In genomic region chr1:155051701-155052127, GRCm38 (mm10) we compare ENCODE assay signal across 8 mouse cellular contexts. TPM values are rescaled to one million over a fixed set of nuclear protein-coding genes. Genes with fewer than 3 reads are reported as not detected.
DNase-seq lines count a peak whose midpoint lies in the region; ATAC-seq lines count a peak whose summit lies in the region.

No protein-coding gene starts in this region.

- peaks cover 46% of the 10 kb centered on the region for H3K4me1 ChIP-seq in forebrain, embryonic 15.5 days
- peaks cover 24% of the 10 kb centered on the region for H3K4me1 ChIP-seq in hindbrain, embryonic 16.5 days (ENCODE audit: control insufficient read depth, insufficient read depth, low read depth, low read length)
- H3K4me1 ChIP-seq in midbrain, embryonic 13.5 days (replicated peaks), result peaks cover 45% of the 10 kb centered on the region

- H3K4me2 ChIP-seq in forebrain, embryonic 15.5 days (replicated peaks), result no peak overlapping the region
- H3K4me2 ChIP-seq in hindbrain, embryonic 16.5 days (ENCODE audit: low read length), result no peak overlapping the region
- H3K4me2 ChIP-seq in midbrain, embryonic 13.5 days (replicated peaks), result no peak overlapping the region

- H3K9me3 ChIP-seq in forebrain, embryonic 15.5 days, result no peaks in the 10 kb centered on the region
- H3K9me3 ChIP-seq in hindbrain, embryonic 16.5 days (ENCODE audit: control insufficient read depth, low read length), result no peaks in the 10 kb centered on the region
- no peaks in the 10 kb centered on the region for H3K9me3 ChIP-seq in midbrain, embryonic 13.5 days

- peak overlapping the region; percentile 68 for H3K27ac ChIP-seq in forebrain, embryonic 15.5 days (replicated peaks)
- H3K27ac ChIP-seq in hindbrain, embryonic 16.5 days (ENCODE audit: low read depth, low read length), result peak overlapping the region; percentile 27; the same call in 1 of the 2 replicates
- peak overlapping the region; percentile 70 for H3K27ac ChIP-seq in midbrain, embryonic 13.5 days

- H3K4me3 ChIP-seq in forebrain, embryonic 15.5 days, result no peak overlapping the region
- H3K4me3 ChIP-seq in hindbrain, embryonic 16.5 days (ENCODE audit: low read length), result no peak overlapping the region
- H3K4me3 ChIP-seq in midbrain, embryonic 13.5 days (replicated peaks), result no peak overlapping the region

- H3K36me3 ChIP-seq in forebrain, embryonic 15.5 days, result no peaks in the 10 kb centered on the region
- H3K36me3 ChIP-seq in hindbrain, embryonic 16.5 days (ENCODE audit: control insufficient read depth, insufficient read depth, low read length), result no peaks in the 10 kb centered on the region
- H3K36me3 ChIP-seq in midbrain, embryonic 13.5 days, result no peaks in the 10 kb centered on the region

- DNase-seq in 3134 (ENCODE audit: extremely low read depth, insufficient read length, low spot score), result peak; percentile 57
- peak; percentile 85 for DNase-seq in brain, adult 2 months (ENCODE audit: low read depth, low spot score)
- DNase-seq in embryo, embryonic 10.5 days (ENCODE audit: low spot score), result no peak

- ATAC-seq in forebrain, embryonic 15.5 days (replicated peaks), result no peak
- peak; percentile 53; the same call in 1 of the 2 replicates for ATAC-seq in hindbrain, embryonic 16.5 days
- ATAC-seq in midbrain, embryonic 13.5 days, result no peak
- ATAC-seq in megakaryocyte, adult 5-6 weeks (ENCODE audit: poor library complexity, severe bottlenecking), result no peak
- no peak for ATAC-seq in inflammation-experienced regulatory T-cells, adult 6 months

- WGBS in forebrain, embryonic 15.5 days, result 36% methylated on average over 10 of the region's 10 CpGs
- 13% methylated on average over 10 of the region's 10 CpGs for WGBS in hindbrain, embryonic 16.5 days
- 27% methylated on average over 10 of the region's 10 CpGs for WGBS in midbrain, embryonic 13.5 days

- no peaks in the 10 kb centered on the region for H3K27me3 ChIP-seq in forebrain, embryonic 15.5 days
- no peaks in the 10 kb centered on the region for H3K27me3 ChIP-seq in hindbrain, embryonic 16.5 days (replicated peaks; ENCODE audit: control insufficient read depth, insufficient read depth, low read length)
- peaks cover 3% of the 10 kb centered on the region for H3K27me3 ChIP-seq in midbrain, embryonic 13.5 days

- no peak overlapping the region for H3K9ac ChIP-seq in forebrain, embryonic 15.5 days (replicated peaks)
- H3K9ac ChIP-seq in hindbrain, embryonic 16.5 days (ENCODE audit: low read depth, low read length), result no peak overlapping the region
- no peak overlapping the region for H3K9ac ChIP-seq in midbrain, embryonic 13.5 days (replicated peaks)

RNA-seq across cellular contexts. Expression of gene Ier5, which starts 47.7 kb away (rescaled TPM):
- 19.8 and 21.5 TPM in 2 replicates for polyA plus RNA-seq in forebrain, embryonic 15.5 days (2015; fragmentation: Nextera tagmentation; extraction: Ambion mirVana)
- polyA plus RNA-seq in hindbrain, embryonic 16.5 days (2015; fragmentation: Nextera tagmentation; extraction: Ambion mirVana), result 4.5 and 5.5 TPM in 2 replicates
- polyA plus RNA-seq in midbrain, embryonic 13.5 days (2015; fragmentation: Nextera tagmentation; extraction: Ambion mirVana), result 5.9 and 9.4 TPM in 2 replicates
- 58.4 and 62.3 TPM in 2 replicates for total RNA-seq in megakaryocyte, adult 5-6 weeks (2015)
- total RNA-seq in megakaryocyte, adult 5-6 weeks (2017), result 35.4 and 38.3 TPM in 2 replicates
- polyA plus RNA-seq in inflammation-experienced regulatory T-cells, adult 6 months (2017; shearing (Covaris generic)), result 10 to 100 TPM in 1 of 3 experiments, 1 to 10 TPM in 2; 6.6 to 12.8 (median 7.5) TPM
